Mouse (Mus musculus) adrenal gland, adult 8-10 months (tissue): Measurements from ENCODE around the gene Adamts7. TPM values are rescaled to one million over a fixed set of nuclear protein-coding genes. Genes with fewer than 3 reads are reported as not detected.

Experiments
- DNase-seq: peaks from one replicate; pipeline ENCODE4 v3.0.0; 2022
- total RNA-seq, 4 experiments: library from RNA; stranded (reverse); gene quantifications; 2 replicates each; pipeline ENCODE4 v1.2.4; 2022

Adamts7 gene
- total RNA-seq, 4 experiments from 2014 or later, result 4.9 to 6.2 (median 5.7) TPM

- peak; percentile 31 for DNase-seq
Observed at GRCm38 (mm10) chr9:90162243-90162925, 485 bp upstream of the Adamts7 start.

- no peak for DNase-seq
Observed at GRCm38 (mm10) chr9:90163749-90164095, 853 bp downstream of the Adamts7 start.

DNA sequence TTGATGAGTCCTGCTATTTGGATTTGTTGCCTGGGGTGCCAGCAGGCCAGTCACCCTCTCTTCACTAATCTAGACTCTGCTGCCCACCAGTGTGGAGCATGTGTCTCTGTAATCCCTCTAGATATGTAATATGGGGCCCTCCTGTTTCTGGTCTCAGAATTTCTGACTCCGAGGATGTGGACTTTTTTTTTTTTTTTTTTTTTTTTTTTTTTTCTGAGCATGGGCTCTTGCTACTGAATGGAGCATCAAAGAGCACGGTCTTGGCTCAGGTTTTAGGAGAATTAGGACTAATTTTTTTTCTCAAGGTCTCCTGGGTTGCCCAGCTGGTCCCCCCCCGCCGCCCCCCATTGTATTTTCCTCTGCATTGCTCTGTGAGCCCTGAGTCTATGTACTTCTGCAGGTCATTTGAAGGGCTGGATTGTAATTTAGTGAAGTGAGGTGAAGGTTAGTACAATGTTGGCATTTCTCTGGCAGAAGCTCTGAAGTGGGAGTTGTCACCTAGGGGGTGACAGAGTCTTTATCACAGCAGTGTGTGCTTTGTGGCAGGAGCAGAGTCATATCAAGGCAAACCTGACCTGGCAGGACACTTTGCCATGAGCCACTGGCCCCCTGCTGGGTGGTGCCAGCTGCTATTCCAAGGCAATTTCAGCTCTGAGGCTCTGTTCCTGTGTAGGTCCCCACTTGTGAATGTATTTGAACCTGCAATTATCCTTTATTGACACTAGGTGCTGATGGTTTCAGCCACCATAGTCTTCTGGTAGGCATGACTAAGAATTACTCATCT is 2.0 kb downstream of the Adamts7 start:
- DNase-seq, result no peak

- DNase-seq, result no peak
Observed at GRCm38 (mm10) chr9:90165590-90165989, 2.7 kb downstream of the Adamts7 start.

GRCm38 (mm10) chr9:90166615-90167014 is 3.7 kb downstream of the Adamts7 start:
- DNase-seq, result no peak

GRCm38 (mm10) chr9:90169965-90170364 is 7.1 kb downstream of the Adamts7 start:
- no peak for DNase-seq

GRCm38 (mm10) chr9:90171421-90171820 is 8.6 kb downstream of the Adamts7 start:
- no peak for DNase-seq

- DNase-seq, result no peak
Observed at GRCm38 (mm10) chr9:90172528-90173321, 9.9 kb downstream of the Adamts7 start.

GRCm38 (mm10) chr9:90173330-90173729 is 10.5 kb downstream of the Adamts7 start:
- no peak for DNase-seq

DNA sequence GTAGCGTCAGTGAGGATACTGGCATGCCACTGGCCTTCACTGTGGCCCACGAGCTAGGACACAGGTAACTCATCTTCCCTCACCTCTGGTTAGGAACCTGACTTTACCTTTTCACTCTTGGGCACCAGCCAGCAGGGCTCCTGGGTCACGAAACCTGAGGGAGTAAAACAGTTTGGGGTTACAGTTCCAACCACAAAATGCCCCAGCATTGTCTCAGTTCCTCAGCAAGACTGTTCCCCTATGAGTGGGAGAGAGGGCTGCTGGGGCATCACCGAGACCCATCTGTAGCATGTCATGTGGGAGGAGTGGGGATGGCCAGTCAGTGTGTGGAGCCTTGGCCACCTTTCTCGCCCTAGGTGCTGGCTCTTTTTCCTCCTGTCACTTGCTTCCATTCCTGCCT is 16.5 kb downstream of the Adamts7 start:
- no peak for DNase-seq

DNA sequence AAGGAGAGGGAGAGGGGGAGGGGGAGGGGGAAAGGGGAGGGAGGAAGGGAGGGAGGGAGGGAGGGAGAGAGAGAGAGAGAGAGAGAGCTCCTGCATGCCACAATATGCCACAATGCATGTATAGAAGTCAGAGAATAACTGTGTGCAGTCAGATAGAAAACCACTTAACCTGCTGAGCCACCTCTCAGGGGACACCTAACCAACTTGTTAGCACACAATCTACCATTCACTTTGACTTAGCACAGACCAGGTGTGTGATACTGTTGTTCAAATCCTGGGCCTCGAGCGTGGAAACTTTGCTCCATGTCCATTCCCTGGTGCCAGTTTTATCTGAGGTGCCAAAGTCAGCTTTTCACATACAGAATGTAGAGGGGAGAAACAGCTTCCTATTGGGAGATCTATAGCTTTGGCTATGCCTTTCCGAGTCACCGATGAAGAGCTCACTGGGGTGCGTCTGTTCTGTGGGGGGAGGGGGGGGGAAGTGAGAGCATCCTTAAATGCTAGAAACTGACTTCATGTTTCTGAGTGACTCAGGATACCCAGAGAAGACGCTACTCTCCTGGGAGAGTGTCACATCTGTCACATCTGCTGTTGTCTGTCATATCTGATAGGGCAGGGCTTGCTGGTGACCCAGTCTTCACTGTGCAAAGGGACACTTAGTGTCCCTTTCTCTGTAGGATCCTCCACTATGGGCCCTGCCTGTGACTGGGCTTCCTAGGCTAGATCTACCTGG is 19.0 kb downstream of the Adamts7 start:
- DNase-seq, result no peak

DNA sequence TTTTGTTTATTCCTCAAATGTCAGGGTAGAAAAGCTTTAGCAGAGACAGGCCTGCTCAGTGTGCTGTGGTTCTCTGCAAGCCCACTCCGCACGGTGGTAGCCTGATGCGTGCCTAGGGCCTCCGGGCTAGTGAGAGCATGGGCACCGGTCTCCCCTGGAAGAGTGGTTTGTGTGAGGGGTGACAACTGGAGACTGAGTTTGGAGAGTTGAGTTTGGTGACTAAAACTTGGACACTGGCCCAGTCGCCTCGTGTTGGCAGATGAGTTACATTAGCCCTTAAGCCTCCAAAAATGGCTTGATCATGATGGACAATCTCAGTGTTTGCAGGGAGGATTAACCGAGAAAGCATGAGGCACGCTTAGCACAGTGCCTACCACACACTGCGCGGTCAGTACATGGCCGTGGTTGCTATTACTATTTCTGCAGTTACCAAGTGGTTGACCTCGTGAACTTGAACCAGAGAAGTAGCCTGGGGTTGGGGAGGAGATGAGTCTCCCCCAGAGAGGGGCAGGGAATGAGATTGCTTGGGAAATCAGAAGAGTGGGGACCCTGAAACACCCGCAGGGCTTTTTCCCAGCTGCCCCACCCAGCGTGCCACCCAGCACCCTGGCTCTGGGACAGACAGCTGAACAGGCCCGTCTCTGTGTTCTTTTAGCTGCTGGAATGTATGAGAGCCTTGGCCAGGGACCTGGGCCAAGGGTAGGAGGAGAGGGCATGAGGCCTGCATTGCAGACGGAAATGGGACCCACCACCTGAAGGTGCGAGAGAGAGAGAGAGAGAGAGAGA is 20.0 kb downstream of the Adamts7 start:
- no peak for DNase-seq

GRCm38 (mm10) chr9:90183550-90183949 is 20.7 kb downstream of the Adamts7 start:
- DNase-seq, result no peak

GRCm38 (mm10) chr9:90184116-90184515 is 21.2 kb downstream of the Adamts7 start:
- DNase-seq, result peak; percentile 62

DNA sequence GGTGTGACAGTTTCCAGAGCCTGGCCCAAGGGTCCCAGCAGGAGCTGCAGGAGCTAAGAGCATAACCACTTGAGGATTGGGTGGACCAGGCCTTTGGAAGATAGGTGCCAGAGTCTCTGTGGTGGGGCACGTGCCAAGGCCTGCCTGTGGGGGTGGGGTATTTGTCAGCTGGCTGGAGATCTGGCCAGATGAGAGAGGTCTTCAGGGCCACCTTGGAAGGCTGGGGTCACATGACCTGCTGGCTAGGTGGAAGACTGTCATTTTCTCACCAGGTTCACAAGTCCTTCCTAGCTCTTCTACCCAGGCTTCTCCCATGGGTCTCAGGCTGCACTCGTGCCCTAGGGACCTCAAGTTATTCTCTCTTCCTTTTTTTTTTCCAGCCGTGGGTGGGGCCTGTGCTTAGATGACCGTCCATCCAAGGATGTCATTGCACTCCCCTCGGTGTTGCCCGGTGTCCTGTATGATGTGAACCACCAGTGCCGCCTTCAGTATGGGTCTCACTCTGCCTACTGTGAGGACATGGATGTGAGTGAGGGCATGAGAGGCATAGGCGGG is 22.6 kb downstream of the Adamts7 start:
- no peak for DNase-seq

DNA sequence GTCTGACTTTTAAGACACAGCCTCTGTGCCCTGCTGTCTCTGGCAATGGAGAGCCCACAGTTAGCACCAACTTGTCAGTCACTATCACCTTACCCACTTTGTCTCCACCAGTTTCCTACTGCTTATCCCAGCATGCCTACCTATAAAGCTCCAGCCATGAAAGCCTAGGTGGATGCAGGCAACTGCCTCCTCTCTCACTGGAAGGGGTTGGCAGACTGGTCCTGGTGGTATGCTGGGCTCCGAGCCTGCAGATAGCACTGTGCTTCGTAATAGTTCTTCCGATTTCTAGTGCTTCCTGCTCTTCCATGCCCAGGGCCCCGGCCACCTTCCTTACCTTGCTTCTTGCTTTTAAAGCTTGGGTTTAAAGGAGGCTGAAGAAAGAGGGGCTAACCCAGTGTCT is 26.0 kb downstream of the Adamts7 start:
- no peak for DNase-seq

DNA sequence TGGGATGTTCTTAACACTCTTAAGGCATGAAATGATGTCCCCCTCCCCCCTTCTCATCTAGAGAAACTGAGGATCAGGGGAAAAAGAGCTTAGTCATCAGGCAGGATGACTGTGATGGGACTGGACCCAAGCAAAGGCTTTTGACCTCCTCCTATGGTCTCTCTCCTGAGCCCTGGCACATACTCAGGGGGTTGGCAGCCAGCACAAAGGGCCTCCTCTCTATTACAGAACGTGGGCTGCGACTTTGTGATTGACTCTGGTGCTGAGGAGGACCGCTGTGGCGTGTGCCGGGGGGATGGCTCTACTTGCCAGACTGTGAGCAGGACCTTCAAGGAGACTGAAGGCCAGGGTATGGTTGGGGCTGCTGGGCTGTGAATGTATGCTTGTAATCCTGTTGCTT is 26.5 kb downstream of the Adamts7 start:
- no peak for DNase-seq

GRCm38 (mm10) chr9:90195000-90195399 is 32.1 kb downstream of the Adamts7 start:
- no peak for DNase-seq

DNA sequence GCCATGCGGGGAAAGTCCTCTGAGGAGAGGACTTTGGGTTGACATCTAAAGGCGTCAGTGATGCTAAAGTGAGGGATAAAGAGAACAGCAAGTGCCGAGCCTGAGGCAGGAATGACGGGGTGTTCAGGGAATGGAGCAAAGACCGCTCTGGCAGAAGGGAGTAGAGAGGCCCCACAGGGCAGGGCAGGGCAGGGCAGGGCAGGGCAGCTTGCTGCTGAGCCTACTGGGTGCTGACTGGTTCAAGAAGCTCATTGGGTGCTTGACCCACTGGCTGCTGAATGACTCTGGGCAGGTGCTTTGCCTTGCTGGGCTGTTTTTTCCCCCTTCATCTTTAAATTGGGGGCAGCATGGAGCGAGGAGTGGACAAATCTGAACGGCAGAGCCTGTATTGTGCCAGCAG is 33.4 kb downstream of the Adamts7 start:
- DNase-seq, result no peak

DNA sequence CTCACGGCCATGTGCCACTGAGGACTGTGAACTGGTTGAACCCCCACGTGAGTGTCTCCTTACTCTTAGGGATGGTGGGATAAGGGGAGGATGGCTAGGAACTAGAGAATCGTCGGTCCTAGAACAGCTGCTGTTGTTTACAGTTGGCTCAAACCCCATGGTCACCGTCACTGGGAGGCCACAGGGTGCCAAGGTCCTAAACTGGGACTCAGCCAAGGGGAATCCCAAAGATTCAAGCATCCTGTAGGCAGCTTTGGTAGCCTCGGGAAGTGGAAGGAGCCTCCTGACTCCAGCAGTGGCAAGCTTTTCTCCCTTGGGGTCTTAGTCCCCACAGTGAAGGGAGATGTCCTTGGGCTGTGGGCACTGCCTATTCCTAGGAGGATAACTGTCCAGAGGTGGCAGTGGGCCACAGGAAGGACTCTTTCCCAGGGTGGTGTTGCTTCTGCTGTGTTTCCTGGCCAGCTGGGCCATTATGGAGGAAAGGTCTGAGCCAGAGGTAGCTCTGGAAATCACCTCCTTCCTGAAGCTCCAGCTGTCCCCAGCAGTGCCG is 34.3 kb downstream of the Adamts7 start:
- peak; percentile 49 for DNase-seq

GRCm38 (mm10) chr9:90197866-90198383 is 35.1 kb downstream of the Adamts7 start:
- DNase-seq, result no peak
